Mouse (Mus musculus): ENCODE data around the gene Qrich2. TPM values are rescaled to one million over a fixed set of nuclear protein-coding genes. Genes with fewer than 3 reads are reported as not detected.

Qrich2 gene
- polyA plus RNA-seq, 1 experiment from 2014 or later: not detected

DNA sequence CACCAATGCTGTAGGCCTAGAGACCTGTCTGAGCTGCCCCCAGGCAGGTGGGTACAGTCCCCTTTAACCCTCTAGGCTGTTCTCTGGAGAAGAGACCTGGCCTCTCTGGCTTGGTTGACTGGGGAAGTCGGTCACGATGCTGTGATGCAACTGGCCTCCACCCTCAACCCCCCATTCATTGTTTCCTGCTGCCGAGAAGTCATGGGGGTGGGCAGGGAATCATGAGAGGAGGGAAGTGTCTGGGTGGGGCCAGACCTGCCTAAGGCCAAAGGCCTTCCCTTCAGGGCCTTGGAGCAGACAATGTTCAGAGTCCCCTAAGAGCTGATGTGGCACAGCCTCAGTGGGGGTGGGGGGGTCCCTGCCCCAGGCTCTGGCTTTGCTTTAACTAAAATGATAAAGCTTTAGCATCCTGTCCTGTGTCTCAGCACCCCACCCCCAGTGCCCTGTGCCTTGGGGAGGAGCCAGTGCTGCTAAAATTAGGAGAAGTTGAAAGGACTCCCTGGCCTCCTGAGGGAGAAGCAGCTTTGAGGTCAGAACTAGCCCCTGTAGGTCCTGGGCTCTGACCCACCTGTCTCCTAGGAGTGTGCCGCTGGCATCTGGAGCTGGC, 29.2 kb downstream of the Qrich2 start:
- H3K9me3 ChIP-seq (replicated peaks; ENCODE audit: control insufficient read depth, low read length): no peaks in the 10 kb centered on the region
- peak overlapping the region; percentile 50; the same call in 1 of the 2 replicates for H3K9ac ChIP-seq (ENCODE audit: low read depth, low read length)
- H3K27ac ChIP-seq (ENCODE audit: low read length): peak overlapping the region; percentile 75
- peaks cover 19% of the 10 kb centered on the region for H3K36me3 ChIP-seq (ENCODE audit: control insufficient read depth, insufficient read depth)
- ATAC-seq (ENCODE audit: low read depth): no peak
- H3K4me3 ChIP-seq (ENCODE audit: low read depth, low read length): peak overlapping the region; percentile 91
- H3K27me3 ChIP-seq (ENCODE audit: control insufficient read depth, insufficient read depth, low read depth, low read length): no peaks in the 10 kb centered on the region
- H3K4me1 ChIP-seq (ENCODE audit: control insufficient read depth, low read depth, low read length): peaks cover 36% of the 10 kb centered on the region
- WGBS (ENCODE audit: insufficient replicate concordance): 13% methylated on average over 4 of the region's 4 CpGs
- peak overlapping the region; percentile 70 for H3K4me2 ChIP-seq (ENCODE audit: low read depth, low read length)

DNA sequence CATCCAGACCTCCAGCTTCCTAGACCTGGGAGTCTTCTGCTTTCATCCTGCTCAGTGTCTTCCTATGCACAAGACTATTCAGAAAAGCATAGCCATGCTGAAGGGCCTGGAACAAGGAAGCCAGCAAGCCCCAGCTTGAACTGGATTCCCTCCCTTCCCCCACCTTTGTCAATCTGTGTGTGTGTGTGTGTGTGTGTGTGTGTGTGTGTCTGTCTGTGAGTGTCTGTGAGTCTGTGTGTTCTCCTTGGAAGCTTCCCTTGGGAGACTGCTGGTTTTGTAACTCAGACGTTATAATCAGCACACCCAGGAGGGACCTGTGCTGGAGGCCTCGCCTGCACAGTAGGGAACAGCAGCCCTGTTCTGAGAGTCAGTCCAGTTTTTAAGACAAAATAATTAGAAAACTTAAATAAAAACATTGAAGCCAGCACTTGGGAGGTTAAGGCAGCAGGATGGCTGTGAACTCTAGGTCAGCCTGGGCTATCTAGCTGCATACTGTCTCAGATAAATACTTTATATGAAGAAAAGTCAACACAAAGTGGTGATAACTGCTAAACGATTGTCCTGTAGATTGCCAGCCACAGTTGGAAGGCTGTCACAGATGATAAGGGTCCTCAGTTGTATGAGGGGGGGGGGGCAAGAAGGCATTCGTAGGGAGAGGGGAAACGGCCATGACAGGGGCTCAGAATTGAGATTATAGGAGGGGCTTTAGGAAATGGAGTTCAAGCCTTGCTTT, 29.9 kb downstream of the Qrich2 start:
- no peak for ATAC-seq (ENCODE audit: low read depth)
- Histone ChIP-seq H3K27me3 (ENCODE audit: control insufficient read depth, insufficient read depth, low read depth, low read length) (no peaks in the 10 kb centered on the region), H3K4me3 (ENCODE audit: low read depth, low read length) (peak overlapping the region; percentile 91), H3K4me2 (ENCODE audit: low read depth, low read length) (peak overlapping the region; percentile 70), H3K9ac (ENCODE audit: low read depth, low read length) (peak overlapping the region; percentile 50), H3K4me1 (ENCODE audit: control insufficient read depth, low read depth, low read length) (peaks cover 43% of the 10 kb centered on the region), H3K36me3 (ENCODE audit: control insufficient read depth, insufficient read depth) (peaks cover 19% of the 10 kb centered on the region), H3K9me3 (replicated peaks; ENCODE audit: control insufficient read depth, low read length) (no peaks in the 10 kb centered on the region), H3K27ac (ENCODE audit: low read length) (peak overlapping the region; percentile 75)
- whole genome bisulfite sequencing (ENCODE audit: insufficient replicate concordance): 5% methylated on average over 5 of the region's 5 CpGs

DNA sequence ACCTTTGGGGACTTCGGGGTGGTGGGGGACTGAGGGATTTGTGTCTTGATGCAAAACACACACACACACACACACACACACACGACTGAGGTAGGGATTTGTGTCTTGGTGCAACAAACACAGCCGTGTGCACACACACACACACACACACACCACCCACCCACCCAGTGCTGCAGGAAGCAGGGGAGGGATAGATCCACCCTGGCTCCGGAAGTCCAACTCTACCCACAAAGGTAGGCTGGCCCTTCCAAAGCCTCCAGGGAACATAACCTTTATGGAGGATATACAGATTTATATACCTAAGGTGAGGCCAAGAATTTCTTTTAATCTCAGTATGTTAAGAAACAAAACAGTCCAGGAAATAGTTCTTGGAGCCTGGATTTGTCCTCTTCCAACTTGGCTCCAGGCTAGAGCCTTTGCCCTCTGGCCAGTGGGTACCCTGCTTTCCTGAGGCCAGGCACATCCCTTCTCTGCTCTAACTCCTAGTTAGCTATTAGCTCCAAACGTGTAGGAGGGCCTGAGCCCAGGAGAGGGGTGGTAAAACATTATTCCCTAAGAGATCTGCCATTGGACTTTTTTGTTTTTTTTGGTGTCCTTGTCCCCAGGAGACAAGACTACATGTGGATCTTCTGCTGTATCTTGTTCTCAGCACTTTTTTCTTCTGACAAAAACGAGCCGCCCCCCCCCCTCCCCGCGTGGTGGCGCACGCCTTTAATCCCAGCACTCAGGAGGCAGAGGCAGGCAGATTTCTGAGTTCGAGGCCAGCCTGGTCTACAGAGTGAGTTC, 30.9 kb downstream of the Qrich2 start:
- peak overlapping the region; percentile 93 for H3K27ac ChIP-seq (ENCODE audit: low read length)
- H3K9ac ChIP-seq (ENCODE audit: low read depth, low read length): peak overlapping the region; percentile 95
- WGBS (ENCODE audit: insufficient replicate concordance): 30% methylated on average over 12 of the region's 12 CpGs
- H3K4me2 ChIP-seq (ENCODE audit: low read depth, low read length): peak overlapping the region; percentile 70
- peaks cover 19% of the 10 kb centered on the region for H3K36me3 ChIP-seq (ENCODE audit: control insufficient read depth, insufficient read depth)
- no peak for ATAC-seq (ENCODE audit: low read depth)
- H3K4me3 ChIP-seq (ENCODE audit: low read depth, low read length): peak overlapping the region; percentile 91
- peaks cover 53% of the 10 kb centered on the region for H3K4me1 ChIP-seq (ENCODE audit: control insufficient read depth, low read depth, low read length)
- no peaks in the 10 kb centered on the region for H3K27me3 ChIP-seq (ENCODE audit: control insufficient read depth, insufficient read depth, low read depth, low read length)
- H3K9me3 ChIP-seq (replicated peaks; ENCODE audit: control insufficient read depth, low read length): no peaks in the 10 kb centered on the region

DNA sequence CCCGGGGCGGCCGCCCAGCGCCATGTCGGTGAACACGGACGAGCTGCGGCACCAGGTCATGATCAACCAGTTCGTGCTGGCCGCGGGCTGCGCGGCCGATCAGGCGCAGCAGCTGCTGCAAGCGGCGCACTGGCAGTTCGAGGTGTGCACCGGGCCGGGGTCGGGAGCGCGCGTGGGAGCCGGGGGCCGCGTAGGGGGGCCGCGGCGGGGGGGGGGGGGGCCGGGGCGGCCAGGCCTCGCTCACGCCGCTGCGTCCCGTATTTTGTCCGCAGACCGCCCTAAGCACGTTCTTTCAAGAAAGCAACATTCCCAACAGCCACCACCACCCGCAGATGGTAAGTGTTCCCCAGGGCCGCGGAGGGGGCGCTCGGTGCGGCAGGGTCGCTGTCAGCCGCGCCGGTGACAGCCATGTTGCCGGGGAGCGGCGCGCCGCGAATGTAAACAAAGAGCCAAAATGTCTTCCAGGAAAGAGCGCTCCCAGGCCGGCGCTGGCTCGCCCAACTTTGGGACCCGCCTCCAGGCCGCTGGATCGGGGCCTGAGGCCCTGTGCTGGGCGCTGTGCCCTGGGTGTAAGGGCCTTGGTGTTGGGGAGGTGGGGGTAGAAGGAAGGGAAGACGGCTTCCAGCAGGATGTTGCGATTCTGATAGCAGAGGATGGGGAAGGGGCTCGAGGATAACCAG, 31.6 kb downstream of the Qrich2 start:
- Histone ChIP-seq H3K9me3 (replicated peaks; ENCODE audit: control insufficient read depth, low read length) (no peaks in the 10 kb centered on the region), H3K27me3 (ENCODE audit: control insufficient read depth, insufficient read depth, low read depth, low read length) (no peaks in the 10 kb centered on the region), H3K27ac (ENCODE audit: low read length) (peak overlapping the region; percentile 93), H3K36me3 (ENCODE audit: control insufficient read depth, insufficient read depth) (peaks cover 17% of the 10 kb centered on the region), H3K4me1 (ENCODE audit: control insufficient read depth, low read depth, low read length) (peaks cover 55% of the 10 kb centered on the region), H3K9ac (ENCODE audit: low read depth, low read length) (peak overlapping the region; percentile 95), H3K4me2 (ENCODE audit: low read depth, low read length) (peak overlapping the region; percentile 70), H3K4me3 (ENCODE audit: low read depth, low read length) (peak overlapping the region; percentile 91)
- WGBS (ENCODE audit: insufficient replicate concordance): under 1% methylated on average over 41 of the region's 67 CpGs
- ATAC-seq (ENCODE audit: low read depth): peak; percentile 3; the same call in 1 of the 2 replicates

DNA sequence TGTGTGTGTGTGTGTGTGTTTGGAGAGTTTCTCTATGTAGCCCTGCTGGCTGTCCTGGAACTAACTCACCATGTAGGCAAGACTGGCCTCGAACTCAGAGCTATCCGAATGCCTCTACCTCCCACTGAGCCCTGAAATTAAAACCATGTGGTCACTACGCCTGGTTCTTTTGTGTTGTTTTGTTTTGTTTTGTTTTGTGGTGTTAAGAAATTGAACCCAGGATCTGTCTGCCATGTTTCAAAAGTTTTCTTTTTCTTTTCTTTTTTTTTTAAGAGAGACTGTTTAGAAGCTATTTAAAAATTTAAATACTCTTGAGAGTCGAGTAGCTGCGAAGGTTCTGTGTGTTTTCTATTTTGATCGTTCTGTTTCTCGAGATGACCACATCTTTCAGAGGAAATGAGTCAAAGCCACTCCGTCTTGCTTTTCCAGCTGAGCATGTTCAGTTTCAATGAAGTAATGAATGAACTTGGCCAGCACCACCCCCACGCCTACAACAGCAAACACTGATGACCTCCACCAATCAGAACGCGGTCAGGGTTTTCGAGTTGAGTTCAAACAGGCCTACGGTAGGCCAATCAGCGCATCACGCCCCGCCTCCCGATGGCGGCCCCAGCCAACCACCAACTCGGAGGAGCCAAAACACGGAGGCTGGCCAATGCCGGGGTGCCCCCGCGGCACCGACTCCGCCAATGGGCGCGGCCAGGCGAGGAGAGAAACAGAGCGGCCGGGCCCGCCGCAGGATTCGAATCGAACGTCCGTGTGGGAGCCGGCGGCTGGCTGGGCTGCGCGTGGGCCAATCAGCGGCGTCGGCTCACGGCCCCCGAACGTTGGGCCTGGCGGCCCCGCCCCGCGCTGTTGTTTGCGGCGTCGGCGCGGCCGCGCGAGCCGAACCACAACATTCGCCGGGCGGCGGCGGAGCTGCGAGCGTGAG, 32.4 kb downstream of the Qrich2 start, which contains the start of gene Ubald2:
Gene Ubald2 (plus strand): TSS at position 739 of the 931 bp plus-strand sequence.
- peak within 1 kb of the TSS; percentile 93 for H3K27ac ChIP-seq (ENCODE audit: low read length)
- peak within 1 kb of the TSS; percentile 70 for H3K4me2 ChIP-seq (ENCODE audit: low read depth, low read length)
- peak; percentile 94 for ATAC-seq (ENCODE audit: low read depth)
- peak within 1 kb of the TSS; percentile 95 for H3K9ac ChIP-seq (ENCODE audit: low read depth, low read length)
- WGBS (ENCODE audit: insufficient replicate concordance): 2% methylated on average over 62 of the region's 66 CpGs
- H3K36me3 ChIP-seq (ENCODE audit: control insufficient read depth, insufficient read depth): peaks cover 12% of the 10 kb centered on the region
- H3K27me3 ChIP-seq (ENCODE audit: control insufficient read depth, insufficient read depth, low read depth, low read length): no peaks in the 10 kb centered on the region
- H3K4me3 ChIP-seq (ENCODE audit: low read depth, low read length): peak within 1 kb of the TSS; percentile 91
- no peaks in the 10 kb centered on the region for H3K9me3 ChIP-seq (replicated peaks; ENCODE audit: control insufficient read depth, low read length)
- H3K4me1 ChIP-seq (ENCODE audit: control insufficient read depth, low read depth, low read length): peaks cover 62% of the 10 kb centered on the region

DNA sequence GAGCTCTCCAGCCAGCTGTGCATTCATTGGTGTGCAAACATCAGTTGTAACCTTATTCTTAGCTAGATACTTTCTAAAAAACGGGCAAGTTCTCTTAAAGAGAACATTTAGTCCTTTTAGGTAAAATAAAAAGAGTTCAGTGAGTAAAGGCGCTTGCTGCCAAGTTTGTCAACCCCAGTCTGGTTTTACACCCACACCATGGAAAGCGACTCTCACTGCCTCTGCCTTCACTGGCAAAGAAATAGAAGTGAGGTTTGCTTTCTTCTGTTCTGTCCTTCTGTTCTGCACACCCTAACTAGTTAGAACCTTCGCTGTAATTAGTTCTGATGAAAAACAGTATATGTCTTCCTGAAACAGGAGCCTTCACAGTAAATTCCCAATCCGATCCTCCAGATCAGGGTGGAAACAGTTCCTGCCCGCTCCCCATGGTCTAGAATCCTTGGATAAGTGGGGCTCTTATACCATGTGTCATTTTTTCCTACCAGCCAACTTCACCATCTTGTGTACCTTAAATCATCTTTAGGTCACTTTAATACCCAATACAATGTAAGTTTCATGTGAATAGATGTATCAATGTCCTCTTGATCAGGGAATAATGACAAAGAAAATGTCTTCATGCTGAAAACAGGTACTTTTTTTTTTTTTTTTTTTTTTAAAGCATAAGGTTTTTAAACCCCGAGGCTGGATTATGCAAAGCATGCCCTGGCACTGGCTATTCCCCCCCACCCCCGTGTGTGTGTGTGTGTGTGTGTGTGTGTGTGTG, 33.3 kb downstream of the Qrich2 start:
- no peak overlapping the region for H3K4me3 ChIP-seq (ENCODE audit: low read depth, low read length)
- H3K27me3 ChIP-seq (ENCODE audit: control insufficient read depth, insufficient read depth, low read depth, low read length): no peaks in the 10 kb centered on the region
- WGBS (ENCODE audit: insufficient replicate concordance): 66% methylated on average over 8 of the region's 8 CpGs
- no peak overlapping the region; the same call in 1 of the 2 replicates for H3K4me2 ChIP-seq (ENCODE audit: low read depth, low read length)
- H3K27ac ChIP-seq (ENCODE audit: low read length): peak overlapping the region; percentile 21; the same call in 1 of the 2 replicates
- peaks cover 11% of the 10 kb centered on the region for H3K36me3 ChIP-seq (ENCODE audit: control insufficient read depth, insufficient read depth)
- H3K9ac ChIP-seq (ENCODE audit: low read depth, low read length): peak overlapping the region; percentile 58
- no peak for ATAC-seq (ENCODE audit: low read depth)
- H3K9me3 ChIP-seq (replicated peaks; ENCODE audit: control insufficient read depth, low read length): no peaks in the 10 kb centered on the region
- peaks cover 62% of the 10 kb centered on the region for H3K4me1 ChIP-seq (ENCODE audit: control insufficient read depth, low read depth, low read length)

DNA sequence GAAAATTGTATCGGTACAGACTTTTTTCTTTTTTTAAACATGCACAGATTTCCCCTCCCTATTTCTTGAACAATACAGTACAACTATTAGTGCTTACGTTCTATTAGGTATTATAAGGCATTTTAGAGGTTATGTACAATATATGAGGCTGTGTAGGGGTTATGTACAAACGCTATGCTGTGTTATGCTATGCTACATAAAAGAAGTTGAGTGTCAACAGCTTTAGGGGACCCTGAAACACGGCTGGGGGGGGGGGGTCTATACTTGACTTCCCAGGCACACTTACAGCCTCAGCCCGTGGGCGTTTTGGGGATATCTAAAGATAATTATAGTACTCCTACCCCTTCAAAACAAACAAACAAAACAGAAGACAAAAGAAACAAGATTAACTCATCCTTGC, 33.9 kb downstream of the Qrich2 start:
- H3K9me3 ChIP-seq (replicated peaks; ENCODE audit: control insufficient read depth, low read length): no peaks in the 10 kb centered on the region
- H3K36me3 ChIP-seq (ENCODE audit: control insufficient read depth, insufficient read depth): peaks cover 5% of the 10 kb centered on the region
- H3K27me3 ChIP-seq (ENCODE audit: control insufficient read depth, insufficient read depth, low read depth, low read length): no peaks in the 10 kb centered on the region
- H3K27ac ChIP-seq (ENCODE audit: low read length): no peak overlapping the region
- no peak overlapping the region for H3K4me2 ChIP-seq (ENCODE audit: low read depth, low read length)
- no peak for ATAC-seq (ENCODE audit: low read depth)
- H3K4me3 ChIP-seq (ENCODE audit: low read depth, low read length): no peak overlapping the region
- peaks cover 56% of the 10 kb centered on the region for H3K4me1 ChIP-seq (ENCODE audit: control insufficient read depth, low read depth, low read length)
- WGBS (ENCODE audit: insufficient replicate concordance): 53% methylated on average over 6 of the region's 6 CpGs
- H3K9ac ChIP-seq (ENCODE audit: low read depth, low read length): no peak overlapping the region
